Mouse (Mus musculus) kidney, postnatal 10 days (tissue): ENCODE measurements around the gene Rnf208.

Experiments used
- DNase-seq: peaks from one replicate; pipeline ENCODE4 v3.0.0; 2021; ENCODE audit warnings: mixed read lengths

The Rnf208 gene

GRCm38 (mm10) chr2:25278928-25279882 is 37.1 kb downstream of the Rnf208 start:
- peak; percentile 91 for DNase-seq

GRCm38 (mm10) chr2:25285551-25285950 is 43.5 kb downstream of the Rnf208 start:
- DNase-seq = no peak

- no peak for DNase-seq
These were observed 44.3 kb downstream of the Rnf208 start for GRCm38 (mm10) chr2:25286314-25286713.

- peak; percentile 53 for DNase-seq
These were observed 45.0 kb downstream of the Rnf208 start for GRCm38 (mm10) chr2:25286837-25287636.

GRCm38 (mm10) chr2:25287927-25288649 is 46.0 kb downstream of the Rnf208 start, which contains the start of gene Tmem210:
Tmem210 (plus strand) TSS chr2:25288145.
- no peak for DNase-seq

GRCm38 (mm10) chr2:25288734-25289345 is 46.8 kb downstream of the Rnf208 start:
- no peak for DNase-seq

GRCm38 (mm10) chr2:25289651-25290050 is 47.6 kb downstream of the Rnf208 start, which contains the start of gene Lrrc26:
Lrrc26 (plus strand) TSS chr2:25289915.
- DNase-seq = peak; percentile 81

GRCm38 (mm10) chr2:25290101-25290815 is 48.2 kb downstream of the Rnf208 start:
- peak; percentile 46 for DNase-seq

- DNase-seq = peak; percentile 43
These were observed 48.7 kb downstream of the Rnf208 start for GRCm38 (mm10) chr2:25290816-25291130.

- DNase-seq = peak; percentile 36
These were observed 49.4 kb downstream of the Rnf208 start for GRCm38 (mm10) chr2:25291184-25292053.

- peak; percentile 50 for DNase-seq
These were observed 50.0 kb downstream of the Rnf208 start for GRCm38 (mm10) chr2:25292054-25292544.

GRCm38 (mm10) chr2:25292856-25293255 is 50.8 kb downstream of the Rnf208 start:
- peak; percentile 89 for DNase-seq

- DNase-seq = no peak
These were observed 51.7 kb downstream of the Rnf208 start for GRCm38 (mm10) chr2:25293706-25294105.
